Mouse (Mus musculus) kidney, adult 9 months (tissue): ENCODE data around the gene Pmel.
"Not testable (repeated sequence)": the region's sequence is repeated elsewhere in the genome, so short reads cannot be mapped to it uniquely, and the experiment has no call there.

Experiments used
- DNase-seq: peaks from one replicate; pipeline ENCODE4 v3.0.0; 2022

Pmel gene

DNA sequence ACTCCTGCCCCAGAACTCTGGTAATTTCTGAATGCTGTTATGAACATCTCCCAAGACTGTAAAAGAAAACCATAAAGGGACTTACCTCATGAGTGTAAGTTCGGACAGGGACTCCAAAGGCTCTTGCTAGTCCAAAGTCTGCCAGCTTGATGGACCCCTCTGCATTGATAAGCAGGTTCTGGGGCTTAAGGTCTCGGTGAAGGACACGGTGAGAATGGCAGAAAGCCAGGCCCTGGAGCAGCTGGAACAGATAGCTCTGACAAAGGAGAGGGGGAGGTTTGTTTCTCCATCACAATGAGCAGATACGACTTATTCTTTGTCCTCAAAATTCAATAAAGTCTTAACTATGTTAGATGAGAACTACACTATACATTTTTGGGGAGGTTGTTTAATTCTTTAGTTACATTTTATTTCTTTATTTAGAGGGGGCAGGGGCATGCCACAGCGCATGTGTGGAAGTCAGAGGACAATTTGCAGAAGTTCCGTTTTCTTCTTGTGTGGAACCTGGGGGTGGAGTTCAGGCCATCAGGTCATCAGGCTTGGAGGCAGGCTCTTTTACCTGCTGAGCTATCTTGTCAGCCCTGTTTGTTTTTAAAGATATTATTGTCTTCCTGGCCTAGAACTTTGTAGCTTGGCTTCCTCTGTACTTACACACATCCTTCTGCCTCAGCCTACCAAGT is 1.5 kb upstream of the Pmel start:
- no peak for DNase-seq

DNA sequence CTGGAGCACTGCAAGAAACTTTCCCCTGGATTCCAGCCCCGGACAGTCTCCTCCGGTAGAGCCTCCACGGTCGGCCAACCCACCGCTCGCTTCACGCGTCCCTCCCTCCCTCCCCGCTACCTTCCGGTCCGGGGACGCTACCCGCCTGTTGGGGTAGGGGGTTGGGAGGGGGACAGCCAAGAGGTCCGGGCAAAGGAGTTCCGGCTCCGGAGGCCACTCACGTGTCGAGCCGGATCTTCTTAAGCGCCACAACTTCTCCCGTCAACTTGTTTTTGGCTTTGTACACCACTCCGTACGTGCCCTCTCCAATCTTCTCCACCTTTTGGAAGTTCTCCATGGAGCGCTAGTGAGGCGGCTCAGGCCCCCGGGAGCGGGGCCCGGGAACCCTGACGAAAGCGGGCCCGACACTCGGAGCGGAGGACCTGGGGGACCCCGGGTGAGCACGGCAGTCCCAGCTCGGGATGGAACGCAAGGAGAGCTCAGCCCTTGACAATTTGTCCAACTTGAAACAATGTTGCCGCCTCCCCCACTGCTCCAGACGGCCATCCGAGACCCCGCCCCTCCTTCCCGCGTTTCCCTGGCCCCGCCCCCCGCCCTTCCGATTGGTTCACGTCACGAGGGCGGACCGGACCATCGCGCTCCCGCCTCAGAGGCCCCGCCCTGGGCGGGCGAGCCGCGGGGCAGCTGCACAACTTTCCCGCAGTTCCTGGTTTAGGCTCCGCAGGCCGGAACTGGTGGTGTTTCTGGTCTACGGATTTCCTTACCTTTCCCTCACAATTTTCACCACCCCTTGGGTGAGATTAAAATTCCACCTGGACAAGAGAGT is 709 bp downstream of the Pmel start, which contains the start of gene Cdk2:
Gene Cdk2 (minus strand): TSS at position 541 of the 826 bp plus-strand sequence.
- DNase-seq = peak; percentile 94

DNA sequence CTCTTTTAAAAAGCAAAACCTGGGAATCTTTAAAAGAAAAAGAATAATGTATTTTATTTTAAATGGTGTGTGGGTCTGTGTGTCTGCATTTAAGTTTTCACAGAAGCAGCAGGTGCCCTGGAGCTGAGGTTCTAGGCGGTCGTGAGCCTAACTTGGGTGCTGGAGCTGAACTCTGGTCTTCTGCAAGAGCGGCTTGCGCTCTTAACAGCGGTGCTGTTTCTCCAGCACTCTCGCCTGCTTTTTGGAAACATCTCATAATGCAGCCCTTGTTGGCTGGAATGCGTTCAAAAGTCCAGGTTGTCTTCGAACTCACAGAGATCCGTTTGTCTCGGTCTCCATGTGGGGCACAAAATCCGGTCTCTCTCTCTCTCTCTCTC is 1.3 kb downstream of the Pmel start:
- no peak for DNase-seq

DNA sequence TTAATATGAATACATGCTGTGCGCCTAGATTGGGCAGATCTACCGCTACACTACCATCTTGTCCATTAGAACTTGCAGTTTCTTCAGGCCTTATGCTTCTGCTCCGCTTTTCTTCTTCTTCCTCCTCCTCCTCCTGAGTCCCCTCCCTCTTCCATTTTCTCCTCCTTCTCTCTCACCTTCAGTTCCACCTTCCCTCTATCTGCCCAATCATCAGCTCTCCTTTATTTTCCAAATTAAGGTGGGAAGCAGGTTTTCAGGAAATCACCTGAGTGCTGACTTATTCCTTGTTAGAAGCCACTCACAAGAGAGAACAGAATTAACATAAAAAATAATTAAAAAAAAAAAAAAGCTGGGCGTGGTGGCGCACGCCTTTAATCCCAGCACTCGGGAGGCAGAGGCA is 7.3 kb downstream of the Pmel start:
- DNase-seq = not testable (repeated sequence)

DNA sequence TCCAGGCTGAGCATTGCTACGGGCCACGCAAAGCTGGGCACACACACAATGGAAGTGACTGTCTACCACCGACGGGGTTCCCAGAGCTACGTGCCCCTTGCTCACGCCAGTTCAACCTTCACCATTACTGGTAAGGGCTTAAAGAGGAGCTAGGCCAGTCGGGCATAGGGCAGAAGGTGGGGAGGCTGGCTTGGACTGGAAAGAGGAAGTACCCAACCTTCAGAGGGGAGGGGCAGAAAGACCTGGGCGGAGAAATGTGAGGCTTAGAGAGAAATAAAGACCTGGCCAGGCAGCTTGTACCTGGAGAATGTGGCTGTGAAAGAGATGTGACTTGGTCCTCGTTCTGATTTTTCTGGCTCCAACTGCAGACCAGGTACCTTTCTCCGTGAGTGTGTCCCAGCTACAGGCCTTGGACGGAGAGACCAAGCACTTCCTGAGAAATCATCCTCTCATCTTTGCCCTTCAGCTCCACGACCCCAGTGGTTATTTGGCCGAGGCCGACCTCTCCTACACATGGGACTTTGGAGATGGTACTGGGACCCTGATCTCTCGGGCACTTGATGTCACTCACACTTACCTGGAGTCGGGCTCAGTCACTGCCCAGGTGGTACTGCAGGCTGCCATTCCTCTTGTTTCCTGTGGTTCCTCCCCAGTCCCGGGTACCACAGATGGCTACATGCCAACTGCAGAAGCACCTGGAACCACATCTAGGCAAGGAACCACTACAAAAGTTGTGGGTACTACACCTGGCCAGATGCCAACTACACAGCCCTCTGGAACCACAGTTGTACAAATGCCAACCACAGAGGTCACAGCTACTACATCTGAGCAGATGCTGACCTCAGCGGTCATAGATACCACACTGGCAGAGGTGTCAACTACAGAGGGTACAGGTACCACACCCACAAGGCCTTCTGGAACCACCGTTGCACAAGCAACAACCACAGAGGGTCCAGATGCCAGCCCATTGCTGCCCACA is 11.9 kb downstream of the Pmel start:
- no peak for DNase-seq

DNA sequence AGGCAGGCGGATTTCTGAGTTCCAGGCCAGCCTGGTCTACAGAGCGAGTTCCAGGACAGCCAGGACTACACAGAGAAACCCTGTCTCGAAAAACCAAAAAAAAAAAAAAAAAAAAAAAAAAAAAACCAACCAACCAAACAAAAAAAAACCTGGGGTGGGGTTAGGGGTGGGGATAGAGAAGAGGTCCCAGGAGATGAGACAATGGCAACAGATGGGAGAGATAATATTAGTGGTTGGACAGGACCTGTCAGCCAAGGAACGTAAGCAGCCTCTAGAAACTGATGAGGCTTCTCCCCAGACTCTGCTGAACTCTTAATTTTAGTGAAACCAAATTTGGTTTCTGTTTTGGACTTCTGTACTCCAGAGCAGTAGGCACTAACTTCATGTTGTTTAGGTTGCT is 21.5 kb downstream of the Pmel start:
- DNase-seq = not testable (repeated sequence)

DNA sequence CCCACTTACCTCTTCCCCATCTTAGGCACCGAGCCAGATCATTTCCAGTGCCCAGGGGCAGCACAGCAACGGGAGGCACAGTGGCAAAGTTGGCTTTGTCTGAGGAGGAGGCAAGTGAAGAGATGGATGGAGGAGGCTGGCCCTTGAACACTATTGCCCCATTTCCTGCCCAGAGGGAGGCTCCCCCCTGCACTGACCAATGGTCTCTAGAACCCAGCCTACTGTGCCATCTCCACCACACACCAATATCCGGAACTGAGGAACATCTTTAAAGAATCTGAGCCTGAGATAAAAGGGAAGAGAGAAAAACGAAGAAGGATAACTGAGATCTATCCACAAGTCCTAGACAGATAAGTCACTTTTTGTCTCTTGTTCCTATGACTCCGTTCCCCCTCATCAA is 24.1 kb downstream of the Pmel start:
- DNase-seq = no peak

DNA sequence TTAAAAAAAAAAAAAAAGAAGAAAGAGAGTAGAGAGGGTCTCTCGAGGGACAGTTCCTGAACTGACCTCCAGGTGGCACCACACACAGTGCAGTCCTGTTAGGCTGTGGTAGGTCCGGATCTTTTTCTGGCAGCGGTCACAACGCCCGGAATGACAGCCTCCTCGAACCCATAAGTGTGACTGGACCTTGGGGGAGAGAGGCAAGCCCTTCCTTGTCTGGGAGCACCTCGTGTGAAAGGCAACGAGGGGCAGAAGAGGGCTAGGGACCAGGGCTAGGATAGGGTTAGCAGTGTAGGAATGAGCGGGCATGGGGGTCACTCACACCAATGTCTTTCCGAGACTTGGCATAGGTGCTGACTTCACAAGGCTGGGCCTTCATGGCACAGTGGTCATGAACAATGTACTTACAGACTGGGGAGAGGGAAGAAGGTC is 27.0 kb downstream of the Pmel start:
- peak; percentile 73 for DNase-seq

DNA sequence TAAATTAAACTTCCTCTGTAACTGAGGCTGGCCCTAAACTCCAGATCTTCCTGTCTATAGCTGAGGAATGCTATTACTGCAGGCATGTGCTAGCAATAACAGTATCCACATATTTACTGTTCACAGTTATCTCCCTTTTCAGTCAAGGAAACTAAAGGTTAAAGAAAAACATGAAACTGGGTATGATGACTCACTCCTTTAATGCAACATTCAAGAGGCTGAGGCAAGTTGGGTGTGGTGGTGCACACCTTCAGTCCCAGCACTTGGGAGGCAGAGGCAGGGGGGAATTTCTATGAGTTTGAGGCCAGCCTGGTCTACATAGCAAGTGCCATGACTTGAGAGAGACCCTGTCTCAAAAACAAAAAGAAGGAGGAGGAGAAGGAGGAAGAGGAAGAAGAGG is 28.0 kb downstream of the Pmel start:
- DNase-seq = no peak

DNA sequence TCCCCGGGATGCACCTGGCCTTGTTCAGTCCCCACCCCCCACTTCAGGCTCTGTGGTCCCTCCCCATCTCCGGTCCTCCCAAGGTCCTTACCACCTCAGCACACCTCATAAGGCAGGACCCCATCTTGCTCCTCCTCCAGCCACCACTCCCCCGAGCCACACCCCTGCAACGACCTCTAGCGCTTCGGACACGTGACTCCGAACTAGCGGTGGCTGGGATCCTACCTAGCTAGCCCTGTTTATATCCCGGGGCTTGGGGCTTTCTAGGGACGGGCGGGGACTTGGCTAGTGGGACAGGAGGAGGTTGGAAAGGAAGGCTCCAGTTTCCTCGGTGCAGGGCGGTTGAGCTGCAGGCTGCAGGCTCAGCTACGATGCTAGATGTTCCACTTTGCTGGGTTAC is 33.4 kb downstream of the Pmel start:
- no peak for DNase-seq

DNA sequence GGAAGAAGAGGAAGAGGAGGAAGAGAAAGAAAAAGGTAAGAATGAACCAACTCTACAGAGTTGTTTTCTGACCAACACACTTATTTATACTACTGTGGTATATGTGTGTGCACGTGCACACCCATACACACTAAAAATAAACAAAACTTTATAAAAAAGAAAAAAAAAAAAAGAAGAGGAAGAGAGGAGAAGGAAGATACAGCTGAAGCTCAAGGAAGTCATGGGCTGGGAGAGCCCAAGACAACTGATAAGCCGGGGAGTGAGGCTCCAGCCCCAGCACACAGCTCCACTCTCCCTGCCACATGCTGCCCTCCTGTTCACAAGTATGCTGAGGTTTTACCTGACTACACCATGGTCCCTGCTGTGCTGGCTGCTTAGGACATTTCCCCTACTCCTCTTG is 36.3 kb downstream of the Pmel start:
- no peak for DNase-seq

DNA sequence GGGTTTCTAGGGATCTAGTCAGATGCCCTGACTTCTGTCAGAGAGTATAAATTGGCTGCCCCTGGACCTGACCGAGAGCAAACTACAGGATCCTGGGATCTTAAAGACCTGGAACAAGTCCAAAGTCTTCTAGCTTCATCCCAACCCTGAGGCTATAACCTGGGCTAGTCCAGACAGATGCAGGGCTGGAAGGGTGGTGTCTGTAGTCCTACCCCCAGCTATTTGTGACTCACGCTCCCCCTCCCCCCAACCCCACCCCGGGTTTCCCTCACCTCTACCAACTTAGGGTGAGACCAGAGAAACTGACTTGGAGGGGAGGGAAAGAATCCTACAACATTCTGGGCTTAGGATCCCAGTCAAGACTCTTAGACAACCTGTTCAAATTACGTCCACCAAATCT is 38.6 kb downstream of the Pmel start:
- no peak for DNase-seq

DNA sequence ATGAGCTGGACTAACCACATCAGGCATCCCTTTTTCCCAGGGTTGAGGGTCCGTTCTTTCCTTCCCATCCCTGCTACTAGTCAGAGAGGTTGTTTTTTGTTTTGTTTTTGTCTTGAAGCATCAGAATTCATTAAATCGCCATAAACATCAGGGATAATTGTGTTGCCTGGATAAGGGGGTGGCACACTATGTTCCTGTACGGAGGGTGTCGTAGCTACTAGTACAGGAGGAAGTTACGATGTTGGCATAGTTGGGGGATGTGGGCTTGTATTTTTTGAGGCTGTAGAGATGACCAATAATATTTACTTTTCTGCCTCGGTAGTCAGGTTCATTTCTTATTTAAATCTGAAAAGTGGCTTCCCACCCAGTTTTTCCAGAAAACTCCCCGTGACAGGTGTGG is 39.2 kb downstream of the Pmel start:
- DNase-seq = peak; percentile 21

DNA sequence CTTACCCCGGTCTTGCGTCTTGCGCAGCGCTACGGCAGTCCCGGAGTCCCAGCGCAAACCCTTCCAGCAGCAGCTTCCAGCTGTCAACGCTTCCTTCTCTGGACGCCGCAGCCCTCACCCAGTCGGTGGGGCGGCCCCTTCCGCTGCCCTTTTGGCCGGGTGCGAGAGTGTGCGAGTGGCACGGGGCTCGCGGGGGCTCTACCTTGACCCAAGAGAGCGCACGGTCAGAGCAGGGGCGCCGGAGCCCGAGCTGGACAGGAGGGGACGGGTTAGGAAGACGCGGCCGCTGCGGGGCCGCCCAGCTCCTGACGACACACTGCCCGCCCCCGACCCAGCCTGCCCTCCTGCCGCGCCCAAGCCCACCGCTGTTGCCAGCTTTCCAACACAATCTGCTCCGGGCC is 39.8 kb downstream of the Pmel start:
- peak; percentile 71 for DNase-seq

DNA sequence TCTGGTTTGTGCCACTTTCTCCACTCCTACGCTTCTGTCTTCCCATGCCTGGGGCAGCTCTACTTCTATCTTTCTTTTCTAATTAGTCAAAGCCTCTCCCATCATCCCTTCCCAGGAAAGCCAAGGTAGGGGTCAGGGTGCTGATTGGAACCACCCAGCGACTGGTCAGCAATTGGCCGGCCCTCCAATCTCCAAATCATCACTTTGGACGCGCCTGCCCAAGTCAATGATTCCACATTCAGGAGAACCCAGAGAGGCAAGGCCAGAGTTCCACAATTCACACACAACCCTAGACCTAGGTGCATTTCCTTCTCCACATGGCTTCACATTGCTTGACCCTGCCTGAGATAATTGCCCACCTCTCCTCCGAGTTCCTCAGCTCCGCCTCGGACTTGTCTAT is 40.2 kb downstream of the Pmel start:
- DNase-seq = peak; percentile 74

DNA sequence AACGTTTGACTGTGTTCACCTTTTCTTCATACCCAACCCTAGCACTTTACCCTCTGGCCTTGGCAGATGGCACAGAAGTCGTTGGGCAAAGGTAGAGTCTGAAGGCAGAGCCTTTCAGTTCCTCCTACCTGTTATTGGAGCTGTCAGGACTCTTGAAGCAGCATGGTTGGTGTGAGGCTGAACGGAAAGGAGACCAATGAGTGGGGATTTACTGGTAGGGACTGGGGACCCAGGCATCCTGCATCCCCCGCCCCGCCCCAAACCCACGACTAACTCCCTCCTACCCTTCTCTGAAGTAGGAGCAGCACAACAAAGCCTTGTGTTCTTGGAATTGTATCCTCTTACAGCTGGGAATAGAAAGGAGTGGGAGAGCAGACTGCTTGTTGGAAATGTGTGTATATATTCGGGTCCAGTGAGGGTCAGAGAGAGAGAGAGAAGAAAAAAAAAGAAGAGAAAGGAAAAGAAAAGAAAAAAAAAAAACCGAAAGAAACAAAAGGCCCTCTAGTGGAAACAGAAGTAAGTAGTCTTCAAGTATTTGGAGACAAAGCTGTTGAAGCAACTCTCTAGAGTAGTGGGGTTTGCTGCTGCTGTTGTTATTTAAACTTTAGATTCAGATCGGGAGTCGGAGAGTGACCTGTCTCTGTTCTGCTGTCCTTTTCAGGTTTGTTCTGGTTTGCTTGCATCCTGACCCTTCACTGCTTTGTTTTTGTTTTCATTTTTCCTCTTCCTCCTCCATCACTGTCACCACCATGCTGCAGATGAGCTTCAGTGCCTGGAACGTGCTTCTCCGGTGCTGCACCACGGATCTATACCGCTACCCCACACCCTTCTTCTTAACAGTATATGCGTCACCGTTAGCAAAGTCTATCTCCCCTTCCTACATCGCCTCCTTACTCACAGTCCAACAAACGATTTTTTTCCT is 40.9 kb downstream of the Pmel start, which contains the start of gene Dgka:
Gene Dgka (minus strand): TSS at position 176 of the 922 bp plus-strand sequence.
- peak; percentile 63 for DNase-seq

DNA sequence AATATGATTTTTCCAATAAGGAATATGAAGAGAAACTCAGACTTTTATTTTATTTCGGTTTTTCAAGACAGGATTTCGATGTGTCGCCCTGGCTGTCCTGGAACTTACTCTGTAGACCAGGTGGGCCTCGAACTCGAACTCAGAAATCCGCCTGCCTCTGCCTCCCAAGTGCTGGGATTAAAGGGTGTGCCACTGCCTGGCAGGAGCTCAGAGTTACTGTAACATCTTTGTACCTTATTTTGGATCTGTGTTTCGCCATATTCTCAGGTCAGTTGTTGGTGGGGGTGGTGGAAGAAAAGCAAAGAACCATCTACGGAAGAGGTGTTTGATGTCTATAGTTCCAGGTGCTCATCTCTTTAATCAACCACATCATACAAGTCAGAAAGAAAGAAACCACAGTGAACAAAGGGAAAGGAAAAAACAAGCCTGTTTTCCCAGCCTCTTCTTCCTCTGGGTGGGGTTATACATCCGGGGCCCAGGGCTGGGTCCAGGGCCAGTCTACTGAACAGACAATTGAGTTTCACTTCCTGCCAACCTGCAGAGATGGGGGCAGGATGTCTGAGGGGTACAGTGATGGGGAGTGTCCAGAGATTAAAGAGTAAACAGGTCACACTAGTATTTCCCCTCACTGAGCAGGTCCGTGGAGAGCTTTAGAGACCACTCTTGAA is 42.1 kb downstream of the Pmel start:
- DNase-seq = peak; percentile 22

DNA sequence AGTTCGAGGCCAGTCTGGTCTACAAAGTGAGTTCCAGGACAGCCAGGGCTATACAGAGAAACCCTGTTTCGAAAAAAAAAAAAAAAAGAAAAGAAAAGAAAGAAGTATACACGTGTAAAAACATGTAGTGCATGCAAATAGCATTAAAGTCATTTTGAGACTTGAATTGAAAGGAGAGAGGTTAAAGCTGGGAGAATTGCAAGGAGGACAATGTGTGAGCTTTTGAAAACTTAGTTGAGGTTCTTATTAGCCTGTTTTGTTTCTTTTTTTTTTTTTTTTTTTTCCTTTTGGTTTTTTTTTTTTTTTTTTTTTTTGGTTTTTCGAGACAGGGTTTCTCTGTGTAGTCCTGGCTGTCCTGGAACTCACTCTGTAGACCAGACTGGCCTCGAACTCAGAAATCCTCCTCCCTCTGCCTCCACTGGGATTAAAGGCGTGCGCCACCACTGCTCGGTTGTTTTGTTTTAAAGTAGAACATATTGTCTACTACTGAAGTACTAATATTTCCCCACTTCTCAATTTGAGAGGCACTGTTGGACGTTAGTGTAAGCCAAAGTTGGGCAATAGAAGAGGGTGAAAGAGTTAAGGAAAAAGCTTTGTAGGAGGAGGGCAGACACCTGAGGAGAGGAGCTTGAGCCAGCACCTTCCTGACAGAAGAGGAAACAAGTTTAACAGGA is 43.1 kb downstream of the Pmel start:
- DNase-seq = no peak

DNA sequence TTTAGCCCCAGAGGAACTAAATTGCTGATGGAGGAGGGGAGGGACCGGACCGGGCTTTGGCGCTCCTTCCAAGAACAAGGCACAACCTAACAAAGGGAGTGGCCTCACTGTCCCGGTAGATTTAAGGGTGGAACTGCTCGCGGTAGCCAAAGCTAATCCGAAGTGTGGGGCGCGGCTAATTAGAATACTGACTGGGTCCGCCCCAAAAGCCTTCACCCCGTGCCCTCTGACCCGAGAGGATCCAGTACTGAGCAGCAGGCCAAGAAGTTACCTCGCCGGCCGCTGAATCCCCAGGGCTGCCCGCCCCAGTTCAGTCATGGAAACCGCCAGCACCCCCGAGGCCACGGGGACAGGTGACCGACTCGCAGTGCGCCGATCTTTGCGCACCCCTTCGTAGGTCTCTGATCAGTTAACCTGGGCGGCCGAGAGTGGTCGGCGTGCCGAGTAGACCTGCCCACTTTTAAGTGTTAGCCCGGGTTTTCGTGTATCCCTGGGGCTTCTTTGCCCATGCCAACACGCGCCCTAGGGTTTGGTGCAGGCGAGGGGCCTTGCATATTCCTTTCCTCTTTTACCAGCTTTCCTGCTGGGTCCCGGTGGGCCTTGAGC is 43.8 kb downstream of the Pmel start, which contains the start of gene Pym1:
Gene Pym1 (plus strand): TSS at position 244 of the 606 bp plus-strand sequence.
- peak; percentile 94 for DNase-seq

DNA sequence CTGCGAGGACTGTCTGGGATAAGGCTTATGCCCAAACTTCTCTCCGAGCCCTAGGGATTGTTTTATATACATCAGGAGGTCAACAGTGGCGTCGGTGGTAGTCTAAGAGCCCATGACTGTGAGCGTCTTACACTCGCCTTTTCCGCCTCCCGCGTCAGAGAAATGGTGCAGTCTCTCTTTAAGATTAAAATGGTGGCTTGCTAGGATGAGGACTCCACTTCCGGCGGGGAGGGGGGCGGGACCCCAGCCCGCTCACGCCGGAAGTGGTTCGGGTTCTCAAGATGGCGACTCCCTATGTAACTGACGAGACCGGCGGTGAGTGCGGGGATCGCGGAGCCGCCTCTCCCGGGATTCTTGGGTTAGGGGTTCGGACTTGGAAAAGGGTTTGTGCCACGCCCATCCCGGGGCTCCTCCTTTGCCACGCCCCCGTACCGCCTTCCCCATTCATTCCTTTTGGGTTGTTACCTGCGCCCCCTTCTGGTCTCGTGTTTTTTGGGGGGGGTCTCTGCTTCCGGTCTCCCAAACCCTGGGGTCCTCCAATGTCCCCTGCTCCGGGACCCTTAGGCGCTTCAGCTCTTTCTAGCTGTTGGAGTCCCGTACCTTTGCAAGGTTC is 44.4 kb downstream of the Pmel start:
- DNase-seq = peak; percentile 80
